Mouse (Mus musculus): Measurements from ENCODE around the gene Ddb2. TPM values are rescaled to one million over a fixed set of nuclear protein-coding genes. Genes with fewer than 3 reads are reported as not detected.

The Ddb2 gene
- total RNA-seq, 1 experiment, result 10.4 TPM

GRCm38 (mm10) chr2:91213311-91213710, 23.5 kb downstream of the Ddb2 start:
- Histone ChIP-seq H3K9me3 (ENCODE audit: control insufficient read depth, insufficient read depth, low read depth, low read length) (no peaks in the 10 kb centered on the region), H3K4me1 (ENCODE audit: control insufficient read depth in 2 of 2, insufficient read depth in 2 of 2, low read length in 2 of 2, poor library complexity in 1 of 2) (no peaks in the 10 kb centered on the region; a peak in 2 of 4 replicates), H3K36me3 (ENCODE audit: control insufficient read depth, insufficient read depth, low read length, poor library complexity, severe bottlenecking) (peaks cover 13% of the 10 kb centered on the region), H3K4me3 (ENCODE audit: insufficient read depth in 1 of 2, low read depth in 1 of 2, low read length in 2 of 2, poor library complexity in 1 of 2, severe bottlenecking in 1 of 2) (no peak overlapping the region), H3K27ac (ENCODE audit: insufficient read depth, low read depth, low read length, poor library complexity, severe bottlenecking) (no peak overlapping the region), H3K9ac (ENCODE audit: insufficient read depth, low read depth, low read length, poor library complexity, severe bottlenecking) (no peak overlapping the region)
- TF ChIP-seq MAFK (IDR thresholded peaks at IDR 0.05; ENCODE audit: insufficient read depth, low read depth, low read length), result no peak
- TF ChIP-seq ZNF384 (IDR thresholded peaks at IDR 0.05; ENCODE audit: low read depth, low read length), result no peak
- TF ChIP-seq CHD2 (IDR thresholded peaks at IDR 0.05; ENCODE audit: low read depth, low read length), result no peak
- TF ChIP-seq ZC3H11A (IDR thresholded peaks at IDR 0.05; ENCODE audit: borderline replicate concordance, low read depth, low read length), result no peak
- TF ChIP-seq HCFC1 (IDR thresholded peaks at IDR 0.05; ENCODE audit: borderline replicate concordance, insufficient read depth, low read length), result no peak
- DNase-seq (ENCODE audit: low read depth, low spot score), result no peak
- in situ Hi-C loops (cut with MboI; ENCODE audit: low sequenced_read_pairs in 2 of 2, unreplicated experiment in 2 of 2), result no loop called here

DNA sequence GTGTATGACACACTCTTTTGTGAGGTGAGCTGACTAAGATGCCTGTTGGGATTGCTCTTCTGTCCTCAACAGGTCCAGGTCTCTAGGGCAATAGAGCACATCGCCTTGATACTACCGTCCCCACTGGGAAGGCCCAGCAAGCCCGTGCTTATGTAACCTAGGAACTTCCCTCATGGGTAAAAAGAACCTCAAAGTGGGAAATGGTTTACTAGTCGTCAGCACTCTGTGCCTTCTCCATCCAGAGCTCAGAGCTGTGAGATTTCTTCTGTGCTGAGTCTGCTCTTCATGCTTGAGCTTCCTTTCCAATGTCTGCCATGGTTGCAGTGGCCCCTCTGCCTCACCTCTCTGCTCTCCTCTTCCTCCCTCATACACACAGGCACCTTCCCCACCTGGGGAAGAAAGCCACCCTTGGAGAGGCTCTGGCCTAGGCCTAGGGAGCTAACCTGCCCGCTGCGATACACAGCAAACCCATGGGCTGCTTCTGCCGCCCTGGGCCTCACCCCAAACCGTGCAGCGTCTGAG, 30.5 kb downstream of the Ddb2 start:
- H3K27ac ChIP-seq (ENCODE audit: insufficient read depth, low read depth, low read length, poor library complexity, severe bottlenecking), result no peak overlapping the region
- in situ Hi-C loops (cut with MboI; ENCODE audit: low sequenced_read_pairs in 2 of 2, unreplicated experiment in 2 of 2), result no loop called here
- H3K9me3 ChIP-seq (ENCODE audit: control insufficient read depth, insufficient read depth, low read depth, low read length), result no peaks in the 10 kb centered on the region
- TF ChIP-seq MAFK (IDR thresholded peaks at IDR 0.05; ENCODE audit: insufficient read depth, low read depth, low read length), result no peak
- no peak for TF ChIP-seq CHD2 (IDR thresholded peaks at IDR 0.05; ENCODE audit: low read depth, low read length)
- TF ChIP-seq ZNF384 (IDR thresholded peaks at IDR 0.05; ENCODE audit: low read depth, low read length), result no peak
- TF ChIP-seq ZC3H11A (IDR thresholded peaks at IDR 0.05; ENCODE audit: borderline replicate concordance, low read depth, low read length), result no peak
- no peak for TF ChIP-seq HCFC1 (IDR thresholded peaks at IDR 0.05; ENCODE audit: borderline replicate concordance, insufficient read depth, low read length)
- peaks cover 20% of the 10 kb centered on the region; the same call in 1 of the 2 replicates for H3K36me3 ChIP-seq (ENCODE audit: control insufficient read depth, insufficient read depth, low read length, poor library complexity, severe bottlenecking)
- no peak for DNase-seq (ENCODE audit: low read depth, low spot score)
- no peaks in the 10 kb centered on the region; a peak in 2 of 4 replicates for H3K4me1 ChIP-seq (ENCODE audit: control insufficient read depth in 2 of 2, insufficient read depth in 2 of 2, low read length in 2 of 2, poor library complexity in 1 of 2)
- no peak overlapping the region for H3K9ac ChIP-seq (ENCODE audit: insufficient read depth, low read depth, low read length, poor library complexity, severe bottlenecking)
- H3K4me3 ChIP-seq (ENCODE audit: insufficient read depth in 1 of 2, low read depth in 1 of 2, low read length in 2 of 2, poor library complexity in 1 of 2, severe bottlenecking in 1 of 2), result no peak overlapping the region

GRCm38 (mm10) chr2:91202972-91203656, 33.7 kb downstream of the Ddb2 start:
- no peaks in the 10 kb centered on the region for H3K4me1 ChIP-seq (ENCODE audit: control insufficient read depth in 2 of 2, insufficient read depth in 2 of 2, low read length in 2 of 2, poor library complexity in 1 of 2)
- H3K9me3 ChIP-seq (ENCODE audit: control insufficient read depth, insufficient read depth, low read depth, low read length), result no peaks in the 10 kb centered on the region
- peak overlapping the region; percentile 84 for H3K9ac ChIP-seq (ENCODE audit: insufficient read depth, low read depth, low read length, poor library complexity, severe bottlenecking)
- in situ Hi-C loops (cut with MboI; ENCODE audit: low sequenced_read_pairs in 2 of 2, unreplicated experiment in 2 of 2), result no loop called here
- H3K4me3 ChIP-seq (ENCODE audit: insufficient read depth in 1 of 2, low read depth in 1 of 2, low read length in 2 of 2, poor library complexity in 1 of 2, severe bottlenecking in 1 of 2), result peak overlapping the region; percentile 80
- peaks cover 9% of the 10 kb centered on the region; the same call in 1 of the 2 replicates for H3K36me3 ChIP-seq (ENCODE audit: control insufficient read depth, insufficient read depth, low read length, poor library complexity, severe bottlenecking)
- TF ChIP-seq HCFC1 (IDR thresholded peaks at IDR 0.05; ENCODE audit: borderline replicate concordance, insufficient read depth, low read length) (no peak), ZNF384 (IDR thresholded peaks at IDR 0.05; ENCODE audit: low read depth, low read length) (no peak), MAFK (IDR thresholded peaks at IDR 0.05; ENCODE audit: insufficient read depth, low read depth, low read length) (no peak), CHD2 (IDR thresholded peaks at IDR 0.05; ENCODE audit: low read depth, low read length) (no peak), ZC3H11A (IDR thresholded peaks at IDR 0.05; ENCODE audit: borderline replicate concordance, low read depth, low read length) (no peak)
- H3K27ac ChIP-seq (ENCODE audit: insufficient read depth, low read depth, low read length, poor library complexity, severe bottlenecking), result 0 out of 2 replicates have a peak overlapping the region, but pooled peaks have one; percentile 9
- no peak for DNase-seq (ENCODE audit: low read depth, low spot score)

DNA sequence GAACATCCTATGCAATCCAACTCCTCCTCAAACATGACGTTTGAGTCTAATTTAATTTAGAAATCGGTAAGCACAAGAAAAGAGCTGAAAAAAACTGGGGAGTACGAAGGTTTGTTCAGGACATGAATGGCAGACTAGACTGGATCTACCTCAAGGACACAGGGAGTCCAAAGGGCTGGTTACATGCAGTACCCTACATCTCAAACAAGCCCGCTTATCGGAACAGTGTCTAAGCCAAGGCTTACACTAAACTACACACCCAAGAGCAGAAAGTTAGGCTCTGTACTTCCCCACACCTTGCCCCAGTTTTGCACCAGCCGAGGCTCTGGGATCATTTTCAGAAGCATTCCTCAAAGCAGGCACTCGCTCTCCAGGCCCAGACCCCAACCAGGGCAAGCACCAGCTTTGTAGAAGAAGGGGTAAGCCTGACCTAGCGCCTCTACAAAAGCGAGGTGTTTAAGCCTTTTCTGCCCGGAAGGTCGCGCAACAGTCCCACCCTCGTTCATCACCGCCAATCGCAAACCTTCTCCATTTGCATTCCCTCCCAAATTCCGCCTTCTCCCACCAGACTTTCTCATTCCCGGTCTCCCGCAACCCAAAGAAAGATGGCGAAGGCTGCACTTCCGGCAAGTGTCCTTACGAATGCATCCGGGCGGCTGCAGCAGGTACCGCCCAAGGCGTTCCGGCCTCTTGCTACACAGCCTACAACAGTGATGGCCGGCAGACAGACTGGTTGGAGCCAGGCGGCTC, 34.4 kb downstream of the Ddb2 start, which contains the start of the genes Nr1h3 and Acp2:
Gene Nr1h3 (minus strand): TSS at position 613 of the 750 bp plus-strand sequence.
Gene Acp2 (plus strand): TSS at position 664 of the 750 bp plus-strand sequence.
- peak within 1 kb of the TSS; percentile 85 for H3K27ac ChIP-seq (ENCODE audit: insufficient read depth, low read depth, low read length, poor library complexity, severe bottlenecking)
- in situ Hi-C loops (cut with MboI; ENCODE audit: low sequenced_read_pairs in 2 of 2, unreplicated experiment in 2 of 2), result no loop called here
- no peaks in the 10 kb centered on the region for H3K4me1 ChIP-seq (ENCODE audit: control insufficient read depth in 2 of 2, insufficient read depth in 2 of 2, low read length in 2 of 2, poor library complexity in 1 of 2)
- no peaks in the 10 kb centered on the region for H3K9me3 ChIP-seq (ENCODE audit: control insufficient read depth, insufficient read depth, low read depth, low read length)
- peak within 1 kb of the TSS; percentile 91 for H3K9ac ChIP-seq (ENCODE audit: insufficient read depth, low read depth, low read length, poor library complexity, severe bottlenecking)
- H3K36me3 ChIP-seq (ENCODE audit: control insufficient read depth, insufficient read depth, low read length, poor library complexity, severe bottlenecking), result peaks cover 4% of the 10 kb centered on the region; the same call in 1 of the 2 replicates
- peak; percentile 91 for TF ChIP-seq HCFC1 (IDR thresholded peaks at IDR 0.05; ENCODE audit: borderline replicate concordance, insufficient read depth, low read length)
- no peak for TF ChIP-seq ZC3H11A (IDR thresholded peaks at IDR 0.05; ENCODE audit: borderline replicate concordance, low read depth, low read length)
- H3K4me3 ChIP-seq (ENCODE audit: insufficient read depth in 1 of 2, low read depth in 1 of 2, low read length in 2 of 2, poor library complexity in 1 of 2, severe bottlenecking in 1 of 2), result peak within 1 kb of the TSS; percentile 80 to 82
- DNase-seq (ENCODE audit: low read depth, low spot score), result peak; percentile 95
